Mouse (Mus musculus) neutrophil, adult 5-6 weeks (primary cell): ENCODE data around the gene Odf3l2. TPM values are rescaled to one million over a fixed set of nuclear protein-coding genes. Genes with fewer than 3 reads are reported as not detected.

Source experiments
- ATAC-seq: fragments of 151-379, 151-347 bp; 2 replicates; pipeline ENCODE4 v1.8.0; 2017; ENCODE audit warnings: mild to moderate bottlenecking, moderate TSS enrichment; ENCODE audit not compliant: insufficient number of reproducible peaks, poor library complexity, low FRiP score, severe bottlenecking; ENCODE audit errors: extremely low read depth
- total RNA-seq: library from RNA; stranded (forward); fragments of 200-1000 nt; gene quantifications from 2 replicates; pipeline ENCODE4 v1.2.3, GENCODE M21; 2017

Odf3l2 gene
- total RNA-seq, 1 experiment from 2014 or later = not detected

- ATAC-seq = no peak
These were observed 8.1 kb downstream of the Odf3l2 start, which contains the start of gene Shc2 for GRCm38 (mm10) chr10:79637128-79638110. Shc2 (minus strand) TSS chr10:79637918.

GRCm38 (mm10) chr10:79636287-79636686 lies 9.3 kb downstream of the Odf3l2 start:
- no peak for ATAC-seq

DNA sequence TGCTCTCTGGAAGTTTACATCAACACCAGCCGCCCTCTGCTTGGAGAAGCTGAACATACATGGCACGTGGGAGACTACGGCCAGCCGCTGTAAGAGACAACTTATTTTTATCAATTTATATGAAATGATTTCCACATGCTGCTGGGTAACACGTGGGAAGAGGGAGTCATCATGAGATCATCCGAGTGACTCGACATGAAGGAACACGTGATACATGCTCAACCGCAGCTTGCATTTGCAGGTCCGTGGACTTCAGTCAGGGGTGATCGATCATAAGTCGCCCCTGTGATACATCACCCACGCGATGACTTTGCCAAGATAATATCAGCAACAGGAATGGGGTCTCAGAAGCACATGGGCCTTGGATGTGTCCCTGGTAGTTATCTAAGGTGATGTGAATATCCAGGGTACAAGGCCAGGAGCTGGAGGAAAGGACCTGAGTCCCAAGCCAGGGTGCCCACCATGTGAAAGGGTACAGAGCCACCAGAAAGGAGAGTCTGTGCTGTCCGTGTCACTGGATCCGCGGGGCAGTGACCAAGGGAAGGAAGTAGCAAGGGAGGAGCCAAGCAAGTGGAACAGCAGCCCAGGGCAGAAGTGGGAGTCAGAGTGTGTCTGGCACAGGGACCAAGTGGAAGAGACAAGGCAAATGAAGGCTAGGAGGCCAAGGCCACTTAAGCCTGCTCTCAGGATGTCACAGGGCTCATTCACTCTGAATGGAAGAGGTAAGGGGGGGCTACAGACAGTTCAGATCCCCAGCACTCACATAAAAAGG lies 12.3 kb downstream of the Odf3l2 start:
- no peak for ATAC-seq

GRCm38 (mm10) chr10:79631432-79631831 lies 14.1 kb downstream of the Odf3l2 start:
- no peak for ATAC-seq

DNA sequence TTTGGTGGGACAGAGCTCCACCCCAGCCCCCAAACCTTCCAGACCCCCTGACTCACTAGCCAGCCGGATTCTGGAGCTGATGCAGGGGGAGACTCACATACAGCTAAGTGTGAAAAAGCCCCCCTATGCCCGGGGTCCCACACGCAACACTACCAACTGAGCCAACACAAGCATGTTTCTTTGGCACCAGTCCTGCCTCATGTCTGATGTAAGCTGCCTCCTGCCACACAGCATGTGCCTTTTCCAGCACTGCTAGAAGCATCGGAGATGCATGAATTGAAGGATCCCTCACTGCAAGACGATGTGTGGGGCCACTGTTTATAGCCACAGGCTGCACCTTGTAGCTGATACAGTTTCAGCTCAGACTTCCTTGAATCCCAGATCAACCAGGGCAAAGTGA lies 17.2 kb downstream of the Odf3l2 start:
- ATAC-seq = no peak

DNA sequence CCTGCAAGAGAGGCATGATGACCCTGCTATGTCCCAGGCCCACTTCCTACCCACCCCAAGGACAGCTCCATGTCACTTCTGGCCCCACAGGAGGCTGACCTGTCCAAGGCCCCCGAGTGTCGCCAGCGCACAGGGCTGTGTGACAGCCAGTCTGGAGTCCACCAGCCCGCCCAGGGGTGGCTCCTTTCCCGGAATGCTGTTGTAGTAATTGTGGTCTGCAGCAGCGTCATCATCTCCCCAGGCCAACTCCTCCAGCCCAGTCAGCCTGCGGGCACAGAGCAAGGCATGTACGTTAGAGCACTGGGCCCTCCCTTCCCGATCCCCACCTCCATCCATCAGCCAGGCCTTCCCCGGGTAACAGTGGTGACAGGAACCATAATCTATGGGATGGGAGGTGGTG lies 19.4 kb downstream of the Odf3l2 start:
- ATAC-seq = no peak

GRCm38 (mm10) chr10:79625398-79625797 lies 20.1 kb downstream of the Odf3l2 start:
- no peak for ATAC-seq

DNA sequence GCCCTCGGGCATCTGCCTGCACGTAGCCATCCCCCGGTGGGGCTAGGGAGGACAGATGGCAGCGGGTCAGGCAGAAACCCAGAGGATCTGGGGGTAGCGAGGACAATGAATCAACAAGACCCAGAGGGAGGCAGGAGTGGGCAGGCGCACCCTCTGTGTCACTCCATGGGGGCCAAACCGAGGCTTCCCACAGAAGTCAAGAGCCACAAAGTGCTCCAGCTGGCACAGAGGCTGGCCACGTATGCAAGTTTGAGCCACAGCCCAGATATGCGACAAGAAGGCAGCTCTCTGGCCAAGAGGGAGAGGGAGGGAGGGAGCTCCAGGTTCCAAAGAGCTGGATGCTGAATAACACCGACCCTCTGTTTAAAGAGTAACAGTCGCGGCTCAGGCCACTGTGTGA lies 21.6 kb downstream of the Odf3l2 start:
- ATAC-seq = no peak

DNA sequence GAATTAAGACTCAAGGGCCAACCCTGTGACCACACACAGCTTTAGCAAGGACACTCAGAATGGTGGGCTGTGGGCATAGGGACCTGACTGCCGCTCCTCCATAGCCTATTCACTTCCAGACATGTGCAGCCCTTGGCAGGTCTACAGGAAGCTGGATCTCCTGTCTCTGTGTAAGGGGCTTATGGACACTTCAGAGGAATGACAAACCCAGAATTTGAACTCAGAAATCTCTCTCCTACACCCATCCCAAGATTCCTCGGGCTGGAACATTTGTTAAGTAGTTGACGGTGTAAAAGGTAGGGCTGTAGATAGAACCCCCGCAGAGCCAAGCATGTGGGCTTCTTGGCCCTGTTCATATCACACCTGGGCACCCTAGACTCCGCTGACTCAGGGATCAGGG lies 29.2 kb downstream of the Odf3l2 start:
- no peak for ATAC-seq

DNA sequence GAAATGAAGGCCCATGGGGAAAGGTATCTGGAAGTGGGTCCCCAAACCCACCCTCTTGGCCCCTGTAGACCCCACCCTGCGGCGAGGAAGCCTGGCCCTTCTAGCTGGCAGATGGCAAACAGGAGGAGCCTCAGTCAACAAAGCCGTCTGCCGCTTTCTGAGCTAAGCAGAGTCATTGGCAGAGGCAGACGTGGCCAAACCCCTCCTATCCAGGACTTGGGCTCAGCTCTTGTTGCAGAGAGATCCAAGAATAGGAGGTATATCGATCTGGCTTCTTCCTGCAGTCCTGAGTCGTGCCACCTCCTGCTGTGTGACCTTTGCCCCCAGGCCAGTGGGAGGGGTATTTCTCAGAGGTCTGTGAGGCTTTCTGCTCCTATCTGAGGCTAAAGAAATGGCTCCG lies 29.7 kb downstream of the Odf3l2 start:
- ATAC-seq = no peak

GRCm38 (mm10) chr10:79614305-79614643 lies 31.3 kb downstream of the Odf3l2 start:
- no peak for ATAC-seq

- ATAC-seq = no peak
These were observed 31.8 kb downstream of the Odf3l2 start, which contains the start of gene C2cd4c for GRCm38 (mm10) chr10:79613578-79614304. C2cd4c (minus strand) TSS chr10:79614025.

DNA sequence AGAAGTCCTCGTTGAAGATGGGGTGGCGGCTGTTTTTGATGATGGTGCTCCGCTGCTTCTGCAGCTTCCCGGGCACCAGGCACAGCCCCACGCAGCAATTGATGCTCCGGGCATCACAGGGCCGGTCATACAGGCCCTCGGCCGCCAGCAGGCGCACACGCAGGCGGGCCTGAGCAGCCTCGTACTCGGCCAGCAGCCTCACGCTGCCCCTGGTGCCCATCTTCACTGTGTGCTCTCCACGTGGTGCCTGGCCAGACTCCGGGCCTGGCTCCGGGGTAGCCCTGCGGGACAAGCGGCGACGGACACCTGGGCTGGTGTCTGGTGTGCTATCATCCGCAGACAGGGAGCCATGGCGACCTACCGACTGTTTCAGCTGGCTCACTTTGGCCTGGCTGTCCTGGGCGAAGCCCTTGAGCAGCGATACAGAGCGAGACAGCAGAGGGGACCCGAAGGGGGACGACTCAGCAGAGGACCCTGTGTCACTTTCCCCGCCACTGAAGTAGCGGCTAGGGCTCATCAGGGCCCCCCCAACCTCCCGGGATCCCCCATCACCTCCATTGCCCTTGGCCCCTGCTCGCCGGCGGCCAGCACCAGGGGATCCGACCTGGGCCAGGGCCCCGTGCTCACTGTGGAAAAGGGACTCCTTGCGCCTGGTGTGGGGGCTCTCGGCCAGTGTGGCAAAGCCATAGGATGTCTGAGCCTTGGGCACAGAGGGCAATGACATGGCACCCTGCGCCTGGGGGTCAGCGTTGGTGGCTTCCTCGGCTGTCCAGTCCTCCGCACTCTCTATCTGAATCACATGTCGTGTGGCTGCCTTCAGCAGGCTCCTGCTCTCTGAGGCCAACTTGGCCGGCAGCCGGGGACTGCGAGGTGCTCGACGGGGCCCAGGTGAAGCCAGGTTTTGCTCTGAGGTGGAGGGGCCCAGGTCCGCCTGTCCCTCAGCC lies 33.1 kb downstream of the Odf3l2 start:
- ATAC-seq = no peak

DNA sequence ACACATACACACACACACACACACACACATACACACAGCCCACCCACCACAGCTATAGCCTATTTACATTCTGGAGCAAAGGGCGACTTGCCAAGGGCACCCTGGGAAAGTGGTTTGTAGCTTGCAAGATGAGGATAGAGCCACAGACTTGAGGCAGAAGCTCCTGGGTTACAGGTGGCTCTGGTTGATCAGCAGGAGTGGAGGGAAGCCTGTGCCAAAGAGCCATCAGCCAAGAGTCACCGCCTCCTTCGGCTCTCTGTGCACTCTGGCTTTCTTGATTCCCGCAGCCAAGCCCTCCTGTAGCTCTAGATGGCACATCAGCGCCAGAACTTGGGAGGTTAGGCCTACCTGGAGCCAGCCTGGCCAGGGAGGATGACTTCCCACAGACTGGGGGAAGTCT lies 34.2 kb downstream of the Odf3l2 start:
- ATAC-seq = no peak

DNA sequence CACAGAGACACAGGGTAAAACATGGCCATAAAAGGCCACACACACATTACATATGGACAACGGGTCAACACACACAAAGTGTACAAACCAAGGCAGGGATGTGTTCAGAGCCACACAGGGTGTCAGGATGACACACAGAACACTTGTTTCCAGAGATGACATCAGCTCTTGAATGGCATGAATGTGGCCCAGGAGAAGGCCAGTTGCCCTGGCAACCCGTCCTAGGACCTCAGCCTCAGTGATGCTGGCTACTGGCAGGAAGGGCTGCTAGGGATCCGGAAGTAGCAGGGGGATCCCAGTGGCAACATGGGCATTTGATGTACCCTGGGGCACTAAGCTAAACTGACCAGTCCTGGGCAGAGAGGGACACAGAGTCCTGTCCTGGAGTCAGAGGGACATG lies 36.3 kb downstream of the Odf3l2 start:
- ATAC-seq = no peak

DNA sequence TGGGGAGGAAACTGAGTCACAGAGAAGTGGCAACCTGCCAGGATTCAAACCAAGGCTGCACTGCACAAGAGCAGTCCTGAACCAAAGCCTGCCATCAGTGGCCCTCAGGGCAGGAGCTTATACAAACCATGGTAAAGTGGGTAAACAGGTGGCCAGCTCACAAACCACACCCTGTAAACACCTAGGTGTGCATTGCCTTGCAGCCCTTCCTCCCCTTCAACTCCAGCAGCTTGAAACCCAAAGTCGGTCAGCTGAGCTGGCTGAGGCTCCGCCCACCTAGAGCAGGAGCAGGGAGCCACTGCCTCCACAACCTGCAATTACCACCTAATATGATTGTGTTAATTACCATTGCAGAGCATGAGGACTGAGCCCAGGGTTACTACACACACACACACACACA lies 37.6 kb downstream of the Odf3l2 start:
- no peak for ATAC-seq

DNA sequence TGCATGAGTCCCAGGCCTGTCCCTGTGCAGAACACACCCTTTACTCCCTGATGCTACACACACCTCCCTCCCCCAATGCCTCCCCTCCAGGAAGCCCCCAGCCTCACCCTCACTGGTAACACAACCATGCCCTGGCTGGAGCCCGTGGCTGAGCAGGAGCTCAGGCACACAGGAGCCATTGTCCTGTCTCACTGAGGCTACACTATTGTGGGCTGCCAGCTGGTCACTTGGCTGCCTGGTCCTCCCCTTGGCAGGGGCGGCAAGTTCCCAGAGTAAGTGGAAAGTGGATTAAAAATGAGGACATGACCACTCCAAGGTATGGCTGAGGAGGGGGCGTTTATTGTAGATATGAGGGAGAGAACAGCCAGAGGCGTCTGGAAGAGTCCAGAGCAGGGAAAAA lies 39.0 kb downstream of the Odf3l2 start:
- no peak for ATAC-seq

DNA sequence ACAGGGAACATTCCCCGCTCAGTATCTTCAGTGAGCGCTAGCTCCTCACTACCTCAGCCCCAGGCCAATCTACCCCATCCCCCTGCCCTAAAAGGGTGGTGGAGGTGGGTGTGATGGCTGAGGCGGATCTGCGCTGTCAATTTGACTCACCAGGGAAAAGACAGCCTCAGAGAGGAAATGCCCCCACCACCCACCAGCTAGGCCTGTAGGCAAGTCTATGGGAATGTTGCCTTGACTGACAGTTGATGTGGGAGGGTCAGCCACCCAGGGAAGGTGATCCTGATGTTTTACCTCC lies 47.7 kb downstream of the Odf3l2 start:
- no peak for ATAC-seq
